Mouse (Mus musculus) adrenal gland, adult 2 months (tissue): ENCODE measurements around the gene Padi6. TPM values are rescaled to one million over a fixed set of nuclear protein-coding genes. Genes with fewer than 3 reads are reported as not detected.

Experiments used
- DNase-seq: peaks from one replicate; pipeline ENCODE4 v3.0.0; 2021
- long read RNA-seq: library from polyadenylated mRNA; stranded (forward); transcript quantifications from one replicate; pipeline ENCODE4 v2.0.0, GENCODE M21; 2021
- polyA plus RNA-seq: library from polyadenylated mRNA; depleted of rRNA; stranded (reverse); fragments of >200 nt; gene quantifications from 2 replicates; pipeline ENCODE4 v1.2.3, GENCODE M21; 2012; rRNA removed
- total RNA-seq, 2 experiments: library from RNA; stranded (reverse); gene quantifications; 2 replicates each; pipeline ENCODE4 v1.2.3; 2021

Gene Padi6
- total RNA-seq (not detected), polyA plus RNA-seq (not detected in 2 replicates)
- long read RNA-seq, result 0 reads

DNA sequence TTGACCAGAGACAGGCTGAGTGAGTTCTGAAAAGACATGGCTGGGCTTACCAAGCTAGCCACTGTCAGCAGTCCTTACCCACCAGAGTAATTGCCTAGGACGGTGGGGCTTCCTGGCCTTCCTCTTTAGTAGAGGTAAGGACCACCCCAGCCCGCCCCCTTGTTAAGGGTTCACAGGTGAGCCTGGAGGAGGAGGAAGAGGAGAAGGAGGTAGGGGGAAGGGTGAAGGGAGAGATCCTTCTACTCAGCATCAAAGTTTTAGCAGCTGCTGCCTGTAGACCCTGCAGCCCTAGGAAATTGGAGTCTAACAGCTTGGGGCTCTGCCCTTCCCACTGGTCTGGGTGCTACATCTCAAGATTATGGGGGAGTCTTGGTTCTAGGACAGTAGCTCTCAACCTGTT, at the start of gene Padi6:
TSS of gene Padi6 (minus strand) at position 101 of the 400 bp plus-strand sequence.
- DNase-seq, result no peak

DNA sequence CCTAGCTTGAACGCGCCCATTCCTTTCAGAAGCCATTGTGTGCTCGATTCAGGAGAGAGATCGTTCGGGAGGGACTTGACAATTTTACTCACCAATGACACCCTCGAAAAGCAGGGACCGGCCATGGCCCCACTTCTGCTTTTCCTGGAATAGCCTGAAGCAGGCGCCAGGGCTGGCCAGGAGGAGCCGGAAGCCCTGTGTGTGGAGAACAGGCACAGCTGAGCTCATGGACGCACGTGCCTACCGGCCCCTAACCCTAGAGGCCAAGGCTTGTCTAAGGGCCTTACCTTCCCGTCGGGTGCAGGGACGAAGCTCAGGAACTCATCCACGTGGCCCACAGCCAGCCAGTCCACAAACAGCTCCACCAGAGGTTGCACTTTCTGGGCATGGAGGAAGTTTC, 48.6 kb upstream of the Padi6 start:
- DNase-seq, result no peak

GRCm38 (mm10) chr4:140789983-140790382, 47.5 kb upstream of the Padi6 start:
- no peak for DNase-seq

DNA sequence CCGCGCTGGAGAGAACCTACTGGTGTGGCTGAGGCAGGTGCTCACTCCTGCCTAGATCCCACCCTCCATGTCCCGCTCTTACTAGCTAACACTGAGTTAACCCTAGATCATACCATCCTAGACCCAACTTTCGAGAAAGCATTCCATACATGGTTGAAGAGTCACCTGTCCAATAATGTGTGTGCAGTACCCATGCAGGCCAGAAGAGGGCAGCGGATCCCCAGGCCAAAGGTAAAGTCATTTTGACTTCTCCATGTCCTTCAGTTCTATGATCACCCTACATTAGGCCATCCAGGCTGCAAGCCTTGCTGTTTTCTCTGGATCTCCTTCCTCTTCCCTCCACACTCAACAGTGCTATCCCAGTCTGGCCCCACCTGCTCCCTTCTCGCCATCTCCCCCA, 46.5 kb upstream of the Padi6 start:
- DNase-seq, result peak; percentile 59

DNA sequence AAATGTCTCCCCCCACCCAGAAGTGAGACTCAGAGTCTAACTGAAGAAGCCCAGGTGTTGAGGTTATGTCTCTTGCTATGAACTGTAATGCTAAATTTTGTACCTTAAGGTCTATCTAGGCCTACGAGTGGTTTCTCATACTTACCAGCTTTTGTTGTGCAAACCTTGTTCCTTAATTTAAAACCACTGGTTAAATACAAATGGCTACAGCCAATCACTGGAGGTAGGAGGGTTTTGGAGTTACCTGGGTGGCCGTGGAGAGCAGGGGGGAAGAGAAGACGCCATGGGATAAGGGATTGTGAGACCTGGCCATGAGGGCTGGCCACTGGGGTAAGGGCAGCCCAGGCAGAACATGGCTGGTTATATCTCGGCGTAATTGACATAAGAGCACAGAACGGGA, 45.8 kb upstream of the Padi6 start:
- DNase-seq, result no peak

DNA sequence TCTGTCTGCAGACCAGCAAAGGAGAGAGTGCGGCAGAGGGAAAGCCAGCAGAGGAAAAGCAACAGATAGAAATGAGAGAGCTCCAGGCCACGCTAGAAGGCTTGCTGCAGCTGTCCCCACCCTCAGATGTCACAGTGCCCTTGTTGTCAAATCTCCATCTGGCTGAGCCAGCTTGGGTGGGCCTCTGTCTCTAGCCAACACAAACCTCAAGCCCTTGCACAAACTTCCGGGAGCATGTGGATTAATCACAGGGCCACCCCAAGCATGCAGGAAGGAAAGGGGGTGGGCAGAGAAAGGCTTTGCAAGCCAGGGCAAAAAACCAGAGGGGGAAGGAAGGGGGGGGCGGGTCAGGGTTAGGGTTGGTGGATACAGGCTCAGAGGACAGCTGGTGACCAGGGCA, 45.0 kb upstream of the Padi6 start:
- DNase-seq, result peak; percentile 38

DNA sequence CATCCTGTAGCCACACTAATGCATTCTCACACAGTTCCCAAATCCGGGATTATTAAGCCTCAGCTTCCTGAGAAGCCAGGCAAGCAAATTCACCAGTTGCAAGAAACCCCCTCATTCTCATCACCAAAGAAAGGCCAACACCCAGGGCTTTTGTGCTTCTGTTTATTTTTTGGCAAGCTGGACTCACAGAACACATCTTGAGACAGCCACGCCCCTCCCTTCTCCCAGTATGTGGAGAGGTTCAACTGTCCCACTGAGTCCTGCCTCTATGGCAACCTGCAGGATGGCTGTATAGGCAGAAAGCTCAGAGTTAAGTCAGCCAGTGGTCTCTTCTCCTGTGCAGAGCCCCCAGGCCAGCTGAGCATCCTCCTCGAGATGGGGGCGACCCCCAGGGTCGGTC, 42.8 kb upstream of the Padi6 start:
- no peak for DNase-seq

DNA sequence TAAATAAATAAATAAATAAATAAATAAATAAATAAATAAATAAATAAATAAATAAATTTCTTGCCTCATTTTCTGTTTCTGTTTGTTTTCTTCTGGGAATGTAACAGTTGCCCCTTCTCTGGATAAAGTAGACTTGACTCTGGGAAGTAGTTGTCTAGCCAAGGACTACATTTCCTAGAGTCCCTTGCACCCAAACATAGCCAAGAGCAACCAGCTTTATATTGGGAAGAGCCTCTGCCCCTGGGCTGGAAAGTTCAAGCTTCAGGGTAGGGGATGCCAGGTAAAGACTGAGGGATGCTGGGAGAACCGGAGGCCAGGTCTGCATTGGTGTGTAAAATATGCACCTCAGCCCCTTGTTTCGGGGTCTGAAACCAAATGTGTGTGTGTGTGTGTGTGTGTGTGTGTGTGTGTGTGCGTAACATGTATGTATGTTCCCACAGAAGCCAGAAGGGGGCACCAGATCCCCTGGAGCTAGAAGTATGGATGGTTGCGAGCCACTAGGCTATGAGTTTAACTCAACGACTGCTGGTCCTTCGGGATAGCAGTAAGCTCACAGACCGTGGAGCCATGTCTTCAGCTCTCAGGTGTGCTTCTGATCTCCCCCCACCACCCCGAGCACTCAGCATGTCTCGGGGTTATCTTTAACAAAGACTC, 42.0 kb upstream of the Padi6 start:
- DNase-seq, result no peak

GRCm38 (mm10) chr4:140782821-140783220, 40.4 kb upstream of the Padi6 start:
- no peak for DNase-seq

GRCm38 (mm10) chr4:140780507-140780906, 38.1 kb upstream of the Padi6 start:
- DNase-seq, result no peak

- peak; percentile 81 for DNase-seq
These were observed 37.5 kb upstream of the Padi6 start for GRCm38 (mm10) chr4:140779803-140780397.

- no peak for DNase-seq
These were observed 34.2 kb upstream of the Padi6 start for GRCm38 (mm10) chr4:140776623-140777022.

- no peak for DNase-seq
These were observed 33.4 kb upstream of the Padi6 start for GRCm38 (mm10) chr4:140775876-140776275.

- no peak for DNase-seq
These were observed 32.5 kb upstream of the Padi6 start for GRCm38 (mm10) chr4:140774893-140775292.

GRCm38 (mm10) chr4:140774025-140774800, 31.8 kb upstream of the Padi6 start, which contains the start of gene Padi4:
Gene Padi4, minus strand, starts transcription at chr4:140774236.
- no peak for DNase-seq

DNA sequence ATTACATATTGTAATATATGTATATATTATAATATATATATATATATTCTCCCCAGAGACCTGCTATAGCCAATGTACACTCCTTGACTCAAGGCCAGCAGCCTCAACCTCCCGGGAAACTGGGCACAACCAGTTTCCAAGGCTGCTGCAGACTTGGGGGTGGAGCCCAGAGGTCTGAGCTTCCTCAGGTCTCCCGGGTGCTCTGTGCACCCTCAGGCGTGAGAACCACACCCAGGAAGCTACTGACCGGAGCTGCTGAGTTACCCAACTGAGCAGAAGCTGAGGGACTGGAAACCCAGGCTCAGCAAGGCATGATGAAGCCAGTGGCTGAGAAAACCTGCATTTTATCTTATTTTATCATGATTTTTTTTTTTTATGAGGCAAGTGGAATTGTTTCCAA, 28.6 kb upstream of the Padi6 start:
- DNase-seq, result no peak

DNA sequence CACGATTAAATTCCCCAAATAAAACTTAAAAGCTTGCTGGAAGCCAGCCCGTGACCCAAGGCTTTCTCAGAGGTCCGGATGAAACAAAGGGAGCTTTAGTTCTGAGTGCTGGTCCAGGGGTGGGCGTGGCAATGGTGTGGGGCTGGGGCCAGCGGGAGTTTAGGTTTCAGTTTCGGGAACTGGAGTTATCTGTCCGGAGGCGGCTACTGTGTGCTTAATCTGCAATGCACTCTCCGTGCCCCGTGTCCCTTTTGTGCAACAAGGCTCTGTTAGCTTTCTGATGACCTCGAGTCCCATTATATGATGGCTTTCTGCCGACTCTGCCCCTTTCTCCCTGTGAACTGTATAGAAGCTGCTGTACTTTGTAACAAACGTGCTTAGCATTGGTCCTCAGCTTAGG, 28.0 kb upstream of the Padi6 start:
- DNase-seq, result peak; percentile 65

DNA sequence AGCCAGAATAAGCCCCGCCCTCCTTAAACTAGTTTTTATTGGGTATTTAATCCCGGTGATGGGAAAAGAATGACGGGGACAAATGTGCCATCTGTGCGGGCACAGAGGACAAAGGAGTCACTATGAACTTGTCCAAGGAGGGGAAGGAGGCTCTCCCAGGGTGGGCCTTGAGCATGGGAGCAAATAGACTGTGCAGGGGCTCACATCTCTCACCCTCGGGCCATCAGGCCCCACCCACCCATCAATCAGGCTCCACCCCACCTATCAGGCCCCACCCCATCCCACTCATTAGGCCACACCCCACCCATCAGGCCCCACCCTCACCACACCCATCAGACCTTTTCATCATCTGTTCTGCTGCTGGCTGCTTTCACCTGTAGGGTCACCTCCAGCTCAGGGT, 26.5 kb upstream of the Padi6 start:
- no peak for DNase-seq

DNA sequence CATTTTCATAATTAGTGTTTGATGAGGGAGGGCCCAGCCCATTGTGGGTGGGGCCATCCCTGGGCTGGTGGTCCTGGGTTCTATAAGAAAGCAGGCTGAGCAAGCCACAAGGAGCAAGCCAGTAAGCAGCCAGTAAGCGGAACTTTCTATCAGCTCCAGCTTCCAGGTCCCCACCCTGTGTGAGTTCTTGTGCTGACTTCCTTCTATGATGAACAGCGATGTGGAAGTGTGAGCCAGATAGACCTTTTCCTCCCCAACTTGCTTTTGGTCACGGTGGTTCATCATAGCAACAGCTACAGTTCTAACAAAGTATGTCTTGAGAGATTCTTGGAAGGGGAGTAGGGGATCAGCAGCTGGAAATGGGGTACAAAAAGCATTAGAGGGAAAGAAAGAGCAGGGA, 23.5 kb upstream of the Padi6 start:
- no peak for DNase-seq

DNA sequence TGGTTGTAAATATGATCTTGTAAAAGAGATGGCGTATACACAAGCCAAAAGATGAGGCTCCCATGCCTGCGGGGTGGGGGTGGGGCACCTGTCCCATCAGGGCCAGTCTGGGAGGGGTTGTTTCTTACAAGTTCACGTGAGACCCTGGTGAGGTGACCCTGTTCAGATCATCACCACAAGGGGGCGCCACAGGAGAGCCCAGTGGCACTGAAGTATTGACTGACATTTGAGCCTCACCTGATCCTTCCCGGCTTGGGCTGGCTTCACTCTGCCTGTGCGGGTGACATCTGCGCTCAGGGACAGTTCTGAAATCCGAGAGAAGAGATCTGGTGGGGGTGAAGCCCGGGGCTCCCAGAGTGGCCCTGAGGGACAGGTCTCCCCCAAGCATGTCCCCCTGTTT, 20.7 kb upstream of the Padi6 start:
- DNase-seq, result no peak

DNA sequence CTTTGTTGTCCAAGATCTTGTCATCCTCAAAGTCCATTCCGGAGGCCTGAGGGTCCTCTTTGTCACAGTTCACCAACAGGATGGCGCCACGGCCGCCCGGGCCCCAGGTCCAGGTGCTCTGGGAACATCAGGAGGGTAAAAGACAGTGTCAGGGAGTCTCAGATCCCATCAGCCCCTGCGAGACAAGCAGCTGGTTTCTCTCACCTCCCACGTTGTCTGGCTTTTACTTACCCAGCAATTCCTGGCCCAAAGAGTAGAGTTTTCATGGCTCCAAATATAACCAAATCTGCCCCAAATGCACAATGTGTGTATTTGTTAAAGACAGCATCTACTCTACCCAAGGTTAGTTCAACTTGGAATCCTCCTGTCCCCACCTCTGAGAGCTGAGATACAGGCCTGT, 19.2 kb upstream of the Padi6 start:
- DNase-seq, result no peak

DNA sequence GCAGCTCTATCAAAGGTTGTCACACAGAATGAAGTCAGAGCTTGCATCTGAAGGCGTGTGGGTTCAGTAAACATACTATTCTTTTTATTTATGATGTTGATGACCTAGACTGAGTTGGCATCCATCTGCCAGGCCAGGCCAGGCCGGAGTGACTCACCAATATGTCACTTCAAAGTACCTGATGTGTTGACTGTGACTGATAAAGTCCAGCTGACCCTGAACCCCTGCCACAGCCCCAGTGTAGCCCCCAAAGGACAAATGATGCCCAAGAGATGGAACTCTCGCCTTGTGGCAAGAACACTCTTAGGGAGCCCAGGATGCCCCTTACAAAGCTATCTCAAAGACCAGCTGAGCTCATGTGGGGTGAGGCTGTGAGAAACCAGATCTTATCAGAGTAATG, 13.4 kb upstream of the Padi6 start:
- DNase-seq, result peak; percentile 80

- DNase-seq, result no peak
These were observed 10.9 kb upstream of the Padi6 start for GRCm38 (mm10) chr4:140753366-140753765.
